In genomic region chr17:86445420-86445720, GRCm38 (mm10) we compare ENCODE assay signal across 8 mouse cellular contexts. TPM values are rescaled to one million over a fixed set of nuclear protein-coding genes. Genes with fewer than 3 reads are reported as not detected.
DNase-seq lines count a peak whose midpoint lies in the region; ATAC-seq and TF ChIP-seq lines count a peak whose summit lies in the region.
"Had no signal": no experiment of that assay in that cellular context is flagged by ENCODE, and none has a peak within 500 bp of the region (broad histone marks: within the 10 kb centered on the region; RNA-seq: fewer than 3 reads in every experiment).

No protein-coding gene starts in this region.

- 88% methylated on average over 3 of the region's 3 CpGs for WGBS in hindbrain, embryonic 12.5 days
- 78% methylated on average over 3 of the region's 3 CpGs for WGBS in hindbrain, embryonic 11.5 days
- WGBS in thymus, adult 2 months, result 20% methylated on average over 3 of the region's 3 CpGs

- DNase-seq in hindbrain, embryonic 11.5 days (ENCODE audit: low spot score), result no peak
- peak; percentile 37 to 64 for DNase-seq in urinary bladder, adult 18-20 months (ENCODE audit: low spot score in 2 of 2)
- no peak for DNase-seq in urinary bladder, postnatal 4 days (ENCODE audit: low spot score in 2 of 2)
- no peak for DNase-seq in thymus, adult 2 months

- H3K36me3 ChIP-seq in hindbrain, embryonic 12.5 days, result no peaks in the 10 kb centered on the region
- H3K36me3 ChIP-seq in hindbrain, embryonic 11.5 days (ENCODE audit: control insufficient read depth, insufficient read depth, low read length), result no peaks in the 10 kb centered on the region
- H3K36me3 ChIP-seq in thymus, adult 2 months (ENCODE audit: control insufficient read depth, insufficient read depth, low read length), result no peaks in the 10 kb centered on the region

- H3K9me3 ChIP-seq in hindbrain, embryonic 12.5 days (replicated peaks), result 0 out of 2 replicates have a peak, but pooled peaks cover 3% of the 10 kb centered on the region
- H3K9me3 ChIP-seq in hindbrain, embryonic 11.5 days (ENCODE audit: control insufficient read depth, low read length), result no peaks in the 10 kb centered on the region

- peak overlapping the region; percentile 18; the same call in 1 of the 2 replicates for H3K9ac ChIP-seq in hindbrain, embryonic 12.5 days
- H3K9ac ChIP-seq in hindbrain, embryonic 11.5 days (ENCODE audit: low read depth, low read length), result no peak overlapping the region

- TF ChIP-seq CTCF in thymus, adult 2 months (IDR thresholded peaks at IDR 0.05; ENCODE audit: borderline replicate concordance, control insufficient read depth, extremely low read depth, insufficient read depth, low read length, poor library complexity), result no peak

- ATAC-seq in hindbrain, embryonic 12.5 days (ENCODE audit: low FRiP score), result no peak
- no peak for ATAC-seq in hindbrain, embryonic 11.5 days (ENCODE audit: low FRiP score)
- peak; percentile 12 for ATAC-seq in granulocyte monocyte progenitor cell, adult 5-6 weeks (replicated peaks; ENCODE audit: poor library complexity, severe bottlenecking)
- no peak for ATAC-seq in CD4-positive, CD25-positive, alpha-beta regulatory T cell, adult 4 months

- no peak overlapping the region for H3K4me2 ChIP-seq in hindbrain, embryonic 12.5 days (replicated peaks)
- no peak overlapping the region for H3K4me2 ChIP-seq in hindbrain, embryonic 11.5 days (replicated peaks; ENCODE audit: low read depth, low read length)

- no peak overlapping the region for H3K4me3 ChIP-seq in hindbrain, embryonic 12.5 days
- no peak overlapping the region for H3K4me3 ChIP-seq in hindbrain, embryonic 11.5 days (ENCODE audit: low read depth, low read length)
- H3K4me3 ChIP-seq in thymus, adult 2 months (ENCODE audit: control insufficient read depth, insufficient read depth, low read length), result no peak overlapping the region

- H3K27ac ChIP-seq in hindbrain, embryonic 12.5 days, result no peak overlapping the region
- no peak overlapping the region for H3K27ac ChIP-seq in hindbrain, embryonic 11.5 days (ENCODE audit: low read depth, low read length)
- no peak overlapping the region for H3K27ac ChIP-seq in thymus, adult 2 months (ENCODE audit: control insufficient read depth, insufficient read depth, low read length)

- H3K27me3 ChIP-seq in hindbrain, embryonic 12.5 days, result no peaks in the 10 kb centered on the region
- no peaks in the 10 kb centered on the region for H3K27me3 ChIP-seq in hindbrain, embryonic 11.5 days (ENCODE audit: control insufficient read depth, insufficient read depth, low read length)
- H3K27me3 ChIP-seq in thymus, adult 2 months (ENCODE audit: control insufficient read depth, insufficient read depth, low read length), result no peaks in the 10 kb centered on the region

- TF ChIP-seq POLR2A in thymus, adult 2 months (IDR thresholded peaks at IDR 0.05; ENCODE audit: control insufficient read depth, extremely low read depth, insufficient read depth, low read length, poor library complexity), result no peak

- H3K4me1 ChIP-seq in hindbrain, embryonic 12.5 days, result peaks cover 6% of the 10 kb centered on the region
- H3K4me1 ChIP-seq in hindbrain, embryonic 11.5 days (replicated peaks; ENCODE audit: control insufficient read depth, insufficient read depth, low read length), result no peaks in the 10 kb centered on the region
- peaks cover 26% of the 10 kb centered on the region for H3K4me1 ChIP-seq in thymus, adult 2 months (replicated peaks; ENCODE audit: control insufficient read depth, insufficient read depth, low read length)

RNA-seq across cellular contexts. Expression of gene Gm10309, which starts 59.7 kb away (rescaled TPM):
- 0.30 and 0.50 TPM in 2 replicates for polyA plus RNA-seq in hindbrain, embryonic 12.5 days (2016; fragmentation: Nextera tagmentation; extraction: Ambion mirVana)
- polyA plus RNA-seq in hindbrain, embryonic 11.5 days (2014; fragmentation: Nextera tagmentation; extraction: Ambion mirVana), result 0.25 TPM in 1 of 2 replicates, not detected in the other
- not detected in 2 replicates for total RNA-seq in granulocyte monocyte progenitor cell, adult 5-6 weeks (2014; fragmentation: Nextera tagmentation)
- total RNA-seq in granulocyte monocyte progenitor cell, adult 5-6 weeks (2017), result not detected in 2 replicates
- polyA plus RNA-seq in CD4-positive, CD25-positive, alpha-beta regulatory T cell, adult 4 months (2017; shearing (Covaris generic)), result under 1 TPM; 0.41 to 0.90 TPM
- polyA plus RNA-seq in thymus, adult 2 months (2012; rRNA removed), result not detected in 2 replicates
- total RNA-seq: ES-E14 had no signal

Comparison
In these comparisons a context has a peak if more than half of its experiments do, and no peak if none do; other contexts are left out.
1. DNase-seq: peak in urinary bladder, adult 18-20 months (2 of 2); none in hindbrain, embryonic 11.5 days (single experiment), urinary bladder, postnatal 4 days (0 of 2) and thymus, adult 2 months (single experiment).